Mouse (Mus musculus): ENCODE measurements around the gene Ptpn4. TPM values are rescaled to one million over a fixed set of nuclear protein-coding genes. Genes with fewer than 3 reads are reported as not detected.

Gene Ptpn4
- 46.5 and 53.1 TPM in 2 replicates for total RNA-seq (2014; rRNA removed)
- 4.2 and 7.0 TPM in 2 replicates for polyA plus RNA-seq (2015; fragmentation: Nextera tagmentation; extraction: Ambion mirVana)

DNA sequence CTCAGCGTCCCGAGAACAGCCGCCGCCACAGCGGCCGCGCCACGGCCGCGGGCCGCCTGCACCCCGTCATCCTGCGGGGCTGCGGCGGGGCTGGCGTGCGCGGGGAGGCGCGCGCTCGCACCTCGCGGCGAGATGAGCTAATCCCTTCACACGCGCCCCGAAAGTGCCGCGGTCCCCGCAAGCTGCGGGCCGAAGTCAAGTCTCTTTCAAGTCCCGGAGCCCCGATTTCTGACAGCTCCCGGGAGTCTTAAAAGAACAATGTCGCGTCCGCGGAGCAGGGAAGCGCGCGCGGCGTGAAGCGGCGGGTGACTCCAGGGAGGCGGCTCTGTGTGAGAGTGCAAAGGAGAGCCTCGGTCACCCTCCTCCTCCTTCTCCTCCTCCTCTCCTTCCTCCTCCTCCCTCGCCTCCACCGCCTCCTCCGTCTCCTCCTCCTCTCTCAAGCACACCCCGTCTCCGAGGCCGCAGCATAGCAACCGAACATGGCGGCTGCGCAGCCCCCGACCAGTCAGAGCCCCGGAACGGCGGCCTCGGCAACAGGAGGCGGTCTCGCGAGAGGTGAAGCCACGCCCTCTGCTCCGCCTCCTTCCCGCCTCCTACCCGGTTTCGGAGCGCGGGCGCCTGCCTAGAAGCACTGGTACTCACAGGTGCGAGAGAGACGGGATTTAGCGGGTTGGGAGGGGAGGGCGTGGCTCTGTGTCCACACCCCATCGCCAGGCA, at the start of gene Ptpn4:
Gene Ptpn4 (minus strand): TSS at position 579 of the 717 bp plus-strand sequence.
- Histone ChIP-seq H3K4me3 (ENCODE audit: low read depth, low read length) (peak within 1 kb of the TSS; percentile 86), H3K9ac (replicated peaks; ENCODE audit: low read length, poor library complexity, severe bottlenecking) (peak within 1 kb of the TSS; percentile 83), H3K27me3 (ENCODE audit: insufficient read depth, low read length) (no peaks in the 10 kb centered on the region), H3K4me2 (ENCODE audit: low read depth, low read length, poor library complexity, severe bottlenecking) (peak within 1 kb of the TSS; percentile 71), H3K4me1 (ENCODE audit: insufficient read depth, low read length) (peaks cover 8% of the 10 kb centered on the region; the same call in 1 of the 2 replicates), H3K36me3 (ENCODE audit: insufficient read depth, low read length) (no peaks in the 10 kb centered on the region), H3K27ac (ENCODE audit: low read depth, low read length) (peak within 1 kb of the TSS; percentile 90), H3K9me3 (ENCODE audit: low read length) (no peaks in the 10 kb centered on the region)
- peak; percentile 100 for ATAC-seq (ENCODE audit: low FRiP score)
- WGBS = under 1% methylated on average over 75 of the region's 79 CpGs
- peak; percentile 98 for DNase-seq (ENCODE audit: low spot score)
- peak; percentile 27; the same call in 1 of the 2 replicates for TF ChIP-seq CTCF (IDR thresholded peaks at IDR 0.05)

DNA sequence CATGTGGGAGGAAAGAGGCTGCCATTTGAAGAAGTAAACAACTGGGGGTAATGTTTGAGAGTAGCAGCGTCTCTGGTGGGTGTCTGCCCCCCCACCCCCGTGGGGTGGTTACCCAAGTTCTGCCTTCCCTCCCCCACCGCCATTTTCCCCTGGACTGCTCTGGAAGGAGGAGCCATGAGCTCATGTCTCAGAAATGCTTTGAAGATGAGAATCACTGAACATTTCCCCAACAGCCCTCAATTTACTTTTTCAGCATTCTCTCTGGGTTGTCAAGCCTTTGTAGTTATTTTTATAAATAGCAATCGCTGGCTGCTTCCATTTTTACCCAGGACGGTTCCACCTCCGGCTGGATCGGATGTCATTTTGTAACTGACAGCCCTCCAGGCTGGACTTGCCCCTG, 48.9 kb upstream of the Ptpn4 start:
- H3K36me3 ChIP-seq (ENCODE audit: insufficient read depth, low read length) = no peaks in the 10 kb centered on the region
- ATAC-seq (ENCODE audit: low FRiP score) (no peak), DNase-seq (ENCODE audit: low spot score) (no peak)
- no peaks in the 10 kb centered on the region for H3K27me3 ChIP-seq (ENCODE audit: insufficient read depth, low read length)
- no peak overlapping the region for H3K4me2 ChIP-seq (ENCODE audit: low read depth, low read length, poor library complexity, severe bottlenecking)
- no peak overlapping the region for H3K4me3 ChIP-seq (ENCODE audit: low read depth, low read length)
- no peak for TF ChIP-seq CTCF (IDR thresholded peaks at IDR 0.05)
- no peaks in the 10 kb centered on the region for H3K4me1 ChIP-seq (ENCODE audit: insufficient read depth, low read length)
- no peak overlapping the region for H3K9ac ChIP-seq (replicated peaks; ENCODE audit: low read length, poor library complexity, severe bottlenecking)
- no peaks in the 10 kb centered on the region for H3K9me3 ChIP-seq (ENCODE audit: low read length)
- WGBS = 61% methylated on average over 7 of the region's 7 CpGs
- H3K27ac ChIP-seq (ENCODE audit: low read depth, low read length) = no peak overlapping the region

DNA sequence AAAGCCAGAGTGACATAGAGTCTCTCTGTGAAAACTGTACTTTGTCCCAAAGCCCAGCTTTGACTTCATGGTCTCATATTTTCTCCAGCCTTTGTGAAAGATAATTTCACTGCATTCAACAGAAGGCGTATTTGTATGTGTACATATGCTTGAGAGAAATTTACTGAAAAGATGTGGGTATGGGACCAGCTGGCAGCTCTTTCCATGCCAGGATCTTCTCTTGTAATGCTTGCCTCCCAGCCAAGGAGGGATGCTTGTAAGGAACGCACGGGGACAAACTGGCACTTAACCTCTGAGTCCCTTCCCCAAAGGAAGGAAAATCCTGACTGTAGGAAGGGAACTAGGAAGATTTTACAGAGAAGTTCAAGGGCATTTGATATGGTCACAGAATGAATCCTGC, 46.9 kb upstream of the Ptpn4 start:
- Histone ChIP-seq H3K27ac (ENCODE audit: low read depth, low read length) (no peak overlapping the region), H3K36me3 (ENCODE audit: insufficient read depth, low read length) (no peaks in the 10 kb centered on the region), H3K4me3 (ENCODE audit: low read depth, low read length) (no peak overlapping the region), H3K4me1 (ENCODE audit: insufficient read depth, low read length) (no peaks in the 10 kb centered on the region), H3K9ac (replicated peaks; ENCODE audit: low read length, poor library complexity, severe bottlenecking) (no peak overlapping the region), H3K4me2 (ENCODE audit: low read depth, low read length, poor library complexity, severe bottlenecking) (no peak overlapping the region), H3K9me3 (ENCODE audit: low read length) (no peaks in the 10 kb centered on the region), H3K27me3 (ENCODE audit: insufficient read depth, low read length) (no peaks in the 10 kb centered on the region)
- ATAC-seq (ENCODE audit: low FRiP score) (no peak), DNase-seq (ENCODE audit: low spot score) (peak; percentile 45)
- 85% methylated on average over 3 of the region's 3 CpGs for WGBS
- no peak for TF ChIP-seq CTCF (IDR thresholded peaks at IDR 0.05)

DNA sequence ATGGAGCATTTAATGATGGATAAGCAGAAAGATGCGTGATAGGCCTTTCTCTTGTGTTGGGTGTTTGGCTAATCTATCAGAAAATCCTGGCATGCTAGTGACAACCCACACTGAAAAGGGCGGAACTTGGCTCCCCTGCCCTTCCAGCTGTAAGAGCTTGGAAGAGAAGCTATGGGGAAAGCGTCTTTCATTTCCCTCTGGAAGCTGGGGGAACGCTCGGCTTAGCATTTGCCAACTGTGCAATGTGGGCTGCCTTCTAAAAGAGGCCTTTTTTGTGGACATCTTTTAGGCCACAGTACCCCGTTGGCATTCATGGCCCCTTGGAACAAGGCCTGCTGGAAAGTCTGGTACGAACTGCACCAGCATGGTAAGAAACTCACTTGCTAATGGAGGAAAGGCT, 41.5 kb upstream of the Ptpn4 start:
- 0 out of 2 replicates have a peak overlapping the region, but pooled peaks have one; percentile 32 for H3K27ac ChIP-seq (ENCODE audit: low read depth, low read length)
- WGBS = 68% methylated on average over 7 of the region's 7 CpGs
- peak; percentile 75 for ATAC-seq (ENCODE audit: low FRiP score)

DNA sequence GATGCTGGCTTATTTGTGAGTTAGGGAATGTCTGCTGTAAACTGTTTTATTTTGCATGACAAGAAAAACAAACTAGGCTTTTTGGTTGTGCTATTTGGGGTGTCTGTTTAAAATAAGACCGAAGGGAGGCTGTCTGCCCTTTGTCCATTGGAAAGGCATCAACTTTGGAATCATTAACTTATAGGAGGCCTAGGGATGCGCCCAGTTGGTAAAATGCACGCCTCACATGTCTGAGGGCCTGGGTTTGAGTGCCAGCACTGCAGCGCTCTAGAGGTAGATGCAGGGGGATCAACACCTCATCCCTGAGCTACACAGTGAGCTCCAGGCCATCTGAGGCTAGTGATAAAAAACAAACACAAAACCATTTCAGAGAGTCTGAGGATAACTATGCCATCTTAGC, 40.1 kb upstream of the Ptpn4 start:
- DNase-seq (ENCODE audit: low spot score) (no peak), ATAC-seq (ENCODE audit: low FRiP score) (no peak)
- WGBS = 90% methylated on average over 4 of the region's 4 CpGs
- Histone ChIP-seq H3K36me3 (ENCODE audit: insufficient read depth, low read length) (no peaks in the 10 kb centered on the region), H3K4me2 (ENCODE audit: low read depth, low read length, poor library complexity, severe bottlenecking) (no peak overlapping the region), H3K9ac (replicated peaks; ENCODE audit: low read length, poor library complexity, severe bottlenecking) (no peak overlapping the region), H3K4me1 (ENCODE audit: insufficient read depth, low read length) (no peaks in the 10 kb centered on the region), H3K27me3 (ENCODE audit: insufficient read depth, low read length) (no peaks in the 10 kb centered on the region), H3K4me3 (ENCODE audit: low read depth, low read length) (no peak overlapping the region), H3K9me3 (ENCODE audit: low read length) (no peaks in the 10 kb centered on the region), H3K27ac (ENCODE audit: low read depth, low read length) (no peak overlapping the region)
- no peak for TF ChIP-seq CTCF (IDR thresholded peaks at IDR 0.05)

More for the DNA sequence above, 41.5 kb upstream of the Ptpn4 start:
- no peak for TF ChIP-seq CTCF (IDR thresholded peaks at IDR 0.05)
- Histone ChIP-seq H3K4me2 (ENCODE audit: low read depth, low read length, poor library complexity, severe bottlenecking) (no peak overlapping the region), H3K9ac (replicated peaks; ENCODE audit: low read length, poor library complexity, severe bottlenecking) (no peak overlapping the region), H3K36me3 (ENCODE audit: insufficient read depth, low read length) (no peaks in the 10 kb centered on the region), H3K9me3 (ENCODE audit: low read length) (no peaks in the 10 kb centered on the region), H3K4me1 (ENCODE audit: insufficient read depth, low read length) (no peaks in the 10 kb centered on the region), H3K27me3 (ENCODE audit: insufficient read depth, low read length) (no peaks in the 10 kb centered on the region), H3K4me3 (ENCODE audit: low read depth, low read length) (no peak overlapping the region)
- DNase-seq (ENCODE audit: low spot score) = peak; percentile 89

DNA sequence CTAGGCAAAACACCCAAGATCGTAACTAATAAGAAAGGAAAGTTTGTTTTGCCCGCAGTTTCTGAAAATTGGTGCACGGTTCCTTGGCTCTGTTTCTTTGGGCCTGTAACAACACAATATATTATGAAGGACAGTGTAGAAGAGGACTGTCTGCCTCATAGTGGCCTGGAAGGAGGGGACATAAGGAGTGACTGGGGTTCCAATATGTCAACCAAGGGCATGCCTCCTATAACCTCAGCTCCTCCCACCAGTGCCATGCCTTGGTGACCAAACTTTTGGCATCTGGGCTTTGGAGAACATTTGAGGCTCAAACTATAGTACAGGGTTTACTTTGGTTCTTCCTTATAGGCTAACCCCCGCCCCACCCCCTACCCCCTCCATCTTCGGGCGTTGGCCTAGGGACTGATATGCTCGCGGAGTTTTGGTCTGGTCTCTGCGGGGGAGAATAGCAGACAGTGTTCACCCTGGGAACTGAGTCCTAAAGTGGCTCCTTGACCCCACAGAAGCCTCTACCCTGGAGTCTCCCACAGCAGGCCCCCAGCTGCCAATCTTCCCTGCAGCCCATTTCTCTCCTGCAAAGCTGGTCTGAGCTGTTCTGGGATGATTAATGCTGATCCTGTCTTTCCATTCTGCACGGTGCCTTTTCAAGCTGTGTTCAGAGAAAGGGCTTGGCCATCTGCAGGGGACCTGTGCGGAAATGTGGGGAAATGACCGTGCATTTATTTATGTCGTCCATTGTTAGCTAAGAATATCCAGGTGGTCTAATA, 31.2 kb upstream of the Ptpn4 start:
- DNase-seq (ENCODE audit: low spot score) (no peak), ATAC-seq (ENCODE audit: low FRiP score) (no peak)
- Histone ChIP-seq H3K36me3 (ENCODE audit: insufficient read depth, low read length) (no peaks in the 10 kb centered on the region), H3K9me3 (ENCODE audit: low read length) (no peaks in the 10 kb centered on the region), H3K27ac (ENCODE audit: low read depth, low read length) (no peak overlapping the region), H3K4me2 (ENCODE audit: low read depth, low read length, poor library complexity, severe bottlenecking) (no peak overlapping the region), H3K4me3 (ENCODE audit: low read depth, low read length) (no peak overlapping the region), H3K4me1 (ENCODE audit: insufficient read depth, low read length) (0 out of 2 replicates have a peak, but pooled peaks cover 2% of the 10 kb centered on the region), H3K27me3 (ENCODE audit: insufficient read depth, low read length) (no peaks in the 10 kb centered on the region), H3K9ac (replicated peaks; ENCODE audit: low read length, poor library complexity, severe bottlenecking) (no peak overlapping the region)
- 40% methylated on average over 13 of the region's 13 CpGs for WGBS
- TF ChIP-seq CTCF (IDR thresholded peaks at IDR 0.05) = no peak
